Mouse (Mus musculus): ENCODE results near the gene Pik3ap1.

Gene Pik3ap1

GRCm38 (mm10) chr19:41282216-41282615, 102.7 kb downstream of the Pik3ap1 start:
- DNase-seq (ENCODE audit: low read depth, low spot score): no peak

GRCm38 (mm10) chr19:41279724-41280244, 105.1 kb downstream of the Pik3ap1 start:
- no peak for DNase-seq (ENCODE audit: low read depth, low spot score)

GRCm38 (mm10) chr19:41278606-41279005, 106.3 kb downstream of the Pik3ap1 start:
- DNase-seq (ENCODE audit: low read depth, low spot score): no peak

- no peak for DNase-seq (ENCODE audit: low read depth, low spot score)
These were observed 109.3 kb downstream of the Pik3ap1 start for GRCm38 (mm10) chr19:41275588-41275987.

GRCm38 (mm10) chr19:41270906-41271305, 114.0 kb downstream of the Pik3ap1 start:
- DNase-seq (ENCODE audit: low read depth, low spot score): no peak

GRCm38 (mm10) chr19:41270151-41270727, 114.7 kb downstream of the Pik3ap1 start:
- no peak for DNase-seq (ENCODE audit: low read depth, low spot score)

GRCm38 (mm10) chr19:41266251-41266901, 118.5 kb downstream of the Pik3ap1 start:
- peak; percentile 86 for DNase-seq (ENCODE audit: low read depth, low spot score)

GRCm38 (mm10) chr19:41264331-41264799, 120.5 kb downstream of the Pik3ap1 start:
- DNase-seq (ENCODE audit: low read depth, low spot score): no peak

- peak; percentile 80 for DNase-seq (ENCODE audit: low read depth, low spot score)
These were observed 121.1 kb downstream of the Pik3ap1 start, which contains the start of gene Tm9sf3 for GRCm38 (mm10) chr19:41263630-41264295. Gene Tm9sf3 (minus strand): TSS chr19:41263997.

- DNase-seq (ENCODE audit: low read depth, low spot score): peak; percentile 71
These were observed 121.9 kb downstream of the Pik3ap1 start for GRCm38 (mm10) chr19:41262712-41263629.

- DNase-seq (ENCODE audit: low read depth, low spot score): no peak
These were observed 124.2 kb downstream of the Pik3ap1 start for GRCm38 (mm10) chr19:41260736-41261135.

GRCm38 (mm10) chr19:41259256-41259655, 125.6 kb downstream of the Pik3ap1 start:
- no peak for DNase-seq (ENCODE audit: low read depth, low spot score)

GRCm38 (mm10) chr19:41258707-41259106, 126.2 kb downstream of the Pik3ap1 start:
- DNase-seq (ENCODE audit: low read depth, low spot score): peak; percentile 81

GRCm38 (mm10) chr19:41254584-41254983, 130.3 kb downstream of the Pik3ap1 start:
- no peak for DNase-seq (ENCODE audit: low read depth, low spot score)

- DNase-seq (ENCODE audit: low read depth, low spot score): peak; percentile 11
These were observed 135.9 kb downstream of the Pik3ap1 start for GRCm38 (mm10) chr19:41248968-41249367.

GRCm38 (mm10) chr19:41248271-41248670, 136.6 kb downstream of the Pik3ap1 start:
- no peak for DNase-seq (ENCODE audit: low read depth, low spot score)

GRCm38 (mm10) chr19:41246271-41246670, 138.6 kb downstream of the Pik3ap1 start:
- no peak for DNase-seq (ENCODE audit: low read depth, low spot score)

- DNase-seq (ENCODE audit: low read depth, low spot score): peak; percentile 65
These were observed 140.3 kb downstream of the Pik3ap1 start for GRCm38 (mm10) chr19:41244581-41244980.

- DNase-seq (ENCODE audit: low read depth, low spot score): no peak
These were observed 142.9 kb downstream of the Pik3ap1 start for GRCm38 (mm10) chr19:41241997-41242396.

- no peak for DNase-seq (ENCODE audit: low read depth, low spot score)
These were observed 151.2 kb downstream of the Pik3ap1 start for GRCm38 (mm10) chr19:41233698-41234097.
